Comparison of ENCODE assay signal across 23 mouse cellular contexts in the genomic region with DNA sequence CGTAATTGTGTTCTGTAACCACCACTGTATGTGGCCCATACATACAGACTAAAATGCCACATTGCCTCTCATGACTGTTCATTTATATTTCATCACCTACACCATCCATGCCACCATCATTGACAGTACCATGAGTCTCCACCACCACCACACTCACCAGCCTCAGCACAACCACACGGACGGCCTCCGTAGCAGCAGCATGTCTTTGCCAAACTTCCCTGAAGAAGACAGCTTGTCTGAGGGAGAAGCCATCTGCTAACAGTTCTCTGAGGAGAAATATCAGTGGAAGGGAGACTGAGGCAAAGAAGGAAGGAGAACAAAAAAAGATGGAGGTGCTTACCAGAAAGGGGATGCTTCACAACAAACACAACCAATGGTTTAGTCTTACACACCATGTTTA. TPM values are rescaled to one million over a fixed set of nuclear protein-coding genes. Genes with fewer than 3 reads are reported as not detected.
A peak's percentile ranks its signal among the peaks of the same experiment; 100 is the strongest.
DNase-seq lines count a peak whose midpoint lies in the region; ATAC-seq and TF ChIP-seq lines count a peak whose summit lies in the region.
"Had no signal": no experiment of that assay in that cellular context is flagged by ENCODE, and none has a peak within 500 bp of the region (broad histone marks: within the 10 kb centered on the region; RNA-seq: fewer than 3 reads in every experiment).

No protein-coding gene starts in this region.

- no peak overlapping the region for H3K4me3 ChIP-seq in layer of hippocampus, adult 2 months
- no peak overlapping the region for H3K4me3 ChIP-seq in midbrain, postnatal 0 days (ENCODE audit: low read depth, low read length)
- H3K4me3 ChIP-seq: embryonic facial prominence, embryonic 10.5 days; forebrain, embryonic 15.5 days; heart, adult 2 months; heart, embryonic 13.5 days; hindbrain, embryonic 13.5 days; limb, embryonic 12.5 days; neural tube, embryonic 15.5 days had no signal

- no peaks in the 10 kb centered on the region for H3K36me3 ChIP-seq in midbrain, postnatal 0 days (ENCODE audit: insufficient read depth, low read length)
- H3K36me3 ChIP-seq: embryonic facial prominence, embryonic 10.5 days; forebrain, embryonic 15.5 days; heart, embryonic 13.5 days; hindbrain, embryonic 13.5 days; limb, embryonic 12.5 days; neural tube, embryonic 15.5 days had no signal

- peak; percentile 26 to 61 for DNase-seq in frontal cortex, postnatal 36 days (ENCODE audit: low spot score in 2 of 2)
- no peak for DNase-seq in frontal cortex, postnatal 25 days (ENCODE audit: low spot score in 2 of 2)
- peak; percentile 32 to 54 for DNase-seq in layer of hippocampus, adult 2 months (ENCODE audit: low spot score in 2 of 2)
- DNase-seq in layer of hippocampus, postnatal 10 days (ENCODE audit: low spot score in 2 of 2), result no peak
- peak; percentile 30 for DNase-seq in thymus, postnatal 25 days
- no peak for DNase-seq in thymus, postnatal 14 days
- DNase-seq in midbrain, postnatal 0 days (ENCODE audit: low spot score), result no peak
- DNase-seq: adrenal gland, postnatal 25 days; cerebellum, adult 9-11 months; heart, adult 2 months; heart, postnatal 36 days; kidney, adult 2 months; liver, postnatal 0 days had no signal

- no peak overlapping the region for H3K4me2 ChIP-seq in midbrain, postnatal 0 days (ENCODE audit: low read depth, low read length, poor library complexity, severe bottlenecking)
- H3K4me2 ChIP-seq: forebrain, embryonic 15.5 days; heart, embryonic 13.5 days; hindbrain, embryonic 13.5 days; limb, embryonic 12.5 days; liver, embryonic 11.5 days; midbrain, embryonic 11.5 days; neural tube, embryonic 15.5 days had no signal

- no peaks in the 10 kb centered on the region for H3K9me3 ChIP-seq in midbrain, postnatal 0 days (ENCODE audit: low read length)
- H3K9me3 ChIP-seq: embryonic facial prominence, embryonic 10.5 days; forebrain, embryonic 15.5 days; heart, embryonic 13.5 days; hindbrain, embryonic 13.5 days; limb, embryonic 12.5 days; neural tube, embryonic 15.5 days had no signal

- no peak for ATAC-seq in midbrain, postnatal 0 days (ENCODE audit: low FRiP score)
- ATAC-seq: forebrain, embryonic 15.5 days; liver, postnatal 0 days; lung, postnatal 0 days had no signal

- H3K27me3 ChIP-seq in midbrain, postnatal 0 days (ENCODE audit: insufficient read depth, low read length), result no peaks in the 10 kb centered on the region
- H3K27me3 ChIP-seq: forebrain, embryonic 15.5 days; heart, embryonic 13.5 days; hindbrain, embryonic 13.5 days; neural tube, embryonic 15.5 days had no signal

- 99% methylated on average over 4 of the region's 4 CpGs for WGBS in midbrain, postnatal 0 days

- no peak for TF ChIP-seq CTCF in layer of hippocampus, adult 2 months (conservative IDR thresholded peaks at IDR 0.05)
- TF ChIP-seq CTCF in midbrain, postnatal 0 days (IDR thresholded peaks at IDR 0.05), result no peak

- no peak overlapping the region for H3K9ac ChIP-seq in midbrain, postnatal 0 days (replicated peaks; ENCODE audit: low read length, poor library complexity, severe bottlenecking)
- H3K9ac ChIP-seq: forebrain, embryonic 15.5 days; heart, embryonic 13.5 days; hindbrain, embryonic 13.5 days; limb, embryonic 12.5 days; liver, postnatal 0 days; neural tube, embryonic 15.5 days had no signal

- no peak overlapping the region for H3K27ac ChIP-seq in layer of hippocampus, adult 2 months
- H3K27ac ChIP-seq in midbrain, postnatal 0 days (ENCODE audit: low read depth, low read length), result no peak overlapping the region
- H3K27ac ChIP-seq: embryonic facial prominence, embryonic 10.5 days; forebrain, embryonic 15.5 days; heart, adult 2 months; heart, embryonic 13.5 days; hindbrain, embryonic 13.5 days; kidney, postnatal 0 days; limb, embryonic 12.5 days; neural tube, embryonic 15.5 days had no signal

- 0 out of 2 replicates have a peak, but pooled peaks cover 2% of the 10 kb centered on the region for H3K4me1 ChIP-seq in midbrain, postnatal 0 days (ENCODE audit: insufficient read depth, low read length)
- H3K4me1 ChIP-seq: embryonic facial prominence, embryonic 10.5 days; heart, embryonic 13.5 days; limb, embryonic 12.5 days; neural tube, embryonic 15.5 days had no signal

RNA-seq across cellular contexts. Expression of a gene that starts 15.8 kb away (rescaled TPM):
- total RNA-seq in layer of hippocampus, adult 2 months (2021), result 100 to 1,000 TPM; 226 to 238 TPM
- total RNA-seq in layer of hippocampus, postnatal 10 days (2021), result 100 to 1,000 TPM; 173 to 199 TPM
- 101 and 114 TPM in 2 replicates for total RNA-seq in midbrain, postnatal 0 days (2014; rRNA removed)
- polyA plus RNA-seq in midbrain, postnatal 0 days (2015; fragmentation: Nextera tagmentation; extraction: Ambion mirVana), result 23.7 and 26.0 TPM in 2 replicates

Comparison
In these comparisons a context has a peak if more than half of its experiments do, and no peak if none do; other contexts are left out.
1. DNase-seq: peak in frontal cortex, postnatal 36 days (2 of 2), layer of hippocampus, adult 2 months (2 of 2) and thymus, postnatal 25 days (single experiment); none in frontal cortex, postnatal 25 days (0 of 2), layer of hippocampus, postnatal 10 days (0 of 2), thymus, postnatal 14 days (single experiment) and midbrain, postnatal 0 days (single experiment).